Mouse (Mus musculus): Measurements from ENCODE around the gene Ctf2.

- TF ChIP-seq POLR2A (IDR thresholded peaks at IDR 0.05; ENCODE audit: low read depth, low read length) (no peak), CTCF (conservative IDR thresholded peaks at IDR 0.05; ENCODE audit: insufficient read depth, insufficient read length, low read depth, low read length) (no peak)
These were observed 31.1 kb downstream of the Ctf2 start for GRCm38 (mm10) chr7:127700712-127701331.

Measured in kidney, adult 2 months (tissue).